Mouse (Mus musculus): ENCODE data around the gene Aplnr. TPM values are rescaled to one million over a fixed set of nuclear protein-coding genes. Genes with fewer than 3 reads are reported as not detected.

The Aplnr gene
- total and polyA plus RNA-seq, 2 experiments from 2014 or later: 21.0 to 22.2 TPM

- H3K4me2 ChIP-seq (ENCODE audit: low read depth, low read length): no peak overlapping the region
- H3K4me3 ChIP-seq (ENCODE audit: low read length): no peak overlapping the region
- 66% methylated on average over 7 of the region's 7 CpGs for WGBS
- H3K27ac ChIP-seq: no peak overlapping the region
- no peaks in the 10 kb centered on the region for H3K27me3 ChIP-seq (ENCODE audit: insufficient read depth, low read length)
- H3K36me3 ChIP-seq (ENCODE audit: insufficient read depth, low read length): no peaks in the 10 kb centered on the region
- H3K9ac ChIP-seq (replicated peaks; ENCODE audit: low read length): no peak overlapping the region
- no peak for DNase-seq (ENCODE audit: low spot score)
- no peak for TF ChIP-seq CTCF (IDR thresholded peaks at IDR 0.05; ENCODE audit: low read depth)
- ATAC-seq: no peak
- no peaks in the 10 kb centered on the region for H3K4me1 ChIP-seq (ENCODE audit: insufficient read depth, low read length)
- 0 out of 2 replicates have a peak, but pooled peaks cover 2% of the 10 kb centered on the region for H3K9me3 ChIP-seq (ENCODE audit: low read length)
Observed at GRCm38 (mm10) chr2:85098824-85099511, 37.1 kb upstream of the Aplnr start.

GRCm38 (mm10) chr2:85103201-85103600, 32.8 kb upstream of the Aplnr start:
- Histone ChIP-seq H3K4me1 (ENCODE audit: insufficient read depth, low read length) (no peaks in the 10 kb centered on the region), H3K27me3 (ENCODE audit: insufficient read depth, low read length) (no peaks in the 10 kb centered on the region), H3K27ac (no peak overlapping the region), H3K4me3 (ENCODE audit: low read length) (no peak overlapping the region), H3K4me2 (ENCODE audit: low read depth, low read length) (no peak overlapping the region), H3K9ac (replicated peaks; ENCODE audit: low read length) (no peak overlapping the region), H3K9me3 (ENCODE audit: low read length) (0 out of 2 replicates have a peak, but pooled peaks cover 2% of the 10 kb centered on the region), H3K36me3 (ENCODE audit: insufficient read depth, low read length) (no peaks in the 10 kb centered on the region)
- DNase-seq (ENCODE audit: low spot score) (no peak), ATAC-seq (no peak)
- WGBS: 80% methylated on average over 8 of the region's 8 CpGs
- no peak for TF ChIP-seq CTCF (IDR thresholded peaks at IDR 0.05; ENCODE audit: low read depth)

- DNase-seq (ENCODE audit: low spot score) (no peak), ATAC-seq (no peak)
- H3K9ac ChIP-seq (replicated peaks; ENCODE audit: low read length): no peak overlapping the region
Observed at GRCm38 (mm10) chr2:85105426-85106013, 30.5 kb upstream of the Aplnr start.

GRCm38 (mm10) chr2:85106068-85106790, 29.8 kb upstream of the Aplnr start:
- Histone ChIP-seq H3K9ac (replicated peaks; ENCODE audit: low read length) (no peak overlapping the region), H3K4me3 (ENCODE audit: low read length) (no peak overlapping the region), H3K36me3 (ENCODE audit: insufficient read depth, low read length) (no peaks in the 10 kb centered on the region), H3K27me3 (ENCODE audit: insufficient read depth, low read length) (no peaks in the 10 kb centered on the region), H3K9me3 (ENCODE audit: low read length) (0 out of 2 replicates have a peak, but pooled peaks cover under 1% of the 10 kb centered on the region), H3K4me2 (ENCODE audit: low read depth, low read length) (no peak overlapping the region), H3K27ac (no peak overlapping the region), H3K4me1 (ENCODE audit: insufficient read depth, low read length) (no peaks in the 10 kb centered on the region)
- 75% methylated on average over 7 of the region's 7 CpGs for WGBS
- ATAC-seq: no peak
- no peak for TF ChIP-seq CTCF (IDR thresholded peaks at IDR 0.05; ENCODE audit: low read depth)
- no peak for DNase-seq (ENCODE audit: low spot score)

More at GRCm38 (mm10) chr2:85105426-85106013, 30.5 kb upstream of the Aplnr start:
- H3K4me3 ChIP-seq (ENCODE audit: low read length): no peak overlapping the region
- H3K27ac ChIP-seq: no peak overlapping the region
- WGBS: 80% methylated on average over 11 of the region's 11 CpGs
- no peaks in the 10 kb centered on the region for H3K36me3 ChIP-seq (ENCODE audit: insufficient read depth, low read length)
- no peaks in the 10 kb centered on the region for H3K27me3 ChIP-seq (ENCODE audit: insufficient read depth, low read length)
- TF ChIP-seq CTCF (IDR thresholded peaks at IDR 0.05; ENCODE audit: low read depth): no peak
- 0 out of 2 replicates have a peak, but pooled peaks cover 2% of the 10 kb centered on the region for H3K9me3 ChIP-seq (ENCODE audit: low read length)
- no peak overlapping the region for H3K4me2 ChIP-seq (ENCODE audit: low read depth, low read length)
- no peaks in the 10 kb centered on the region for H3K4me1 ChIP-seq (ENCODE audit: insufficient read depth, low read length)

- Histone ChIP-seq H3K4me2 (ENCODE audit: low read depth, low read length) (no peak overlapping the region), H3K27ac (no peak overlapping the region), H3K9ac (replicated peaks; ENCODE audit: low read length) (no peak overlapping the region), H3K9me3 (ENCODE audit: low read length) (no peaks in the 10 kb centered on the region), H3K4me1 (ENCODE audit: insufficient read depth, low read length) (no peaks in the 10 kb centered on the region), H3K36me3 (ENCODE audit: insufficient read depth, low read length) (no peaks in the 10 kb centered on the region), H3K4me3 (ENCODE audit: low read length) (no peak overlapping the region), H3K27me3 (ENCODE audit: insufficient read depth, low read length) (no peaks in the 10 kb centered on the region)
- TF ChIP-seq CTCF (IDR thresholded peaks at IDR 0.05; ENCODE audit: low read depth): no peak
- DNase-seq (ENCODE audit: low spot score) (no peak), ATAC-seq (no peak)
- 81% methylated on average over 4 of the region's 4 CpGs for WGBS
Observed at GRCm38 (mm10) chr2:85106941-85107340, 29.1 kb upstream of the Aplnr start.

- 63% methylated on average over 9 of the region's 9 CpGs for WGBS
- no peak for TF ChIP-seq CTCF (IDR thresholded peaks at IDR 0.05; ENCODE audit: low read depth)
- no peaks in the 10 kb centered on the region for H3K27me3 ChIP-seq (ENCODE audit: insufficient read depth, low read length)
- H3K9me3 ChIP-seq (ENCODE audit: low read length): no peaks in the 10 kb centered on the region
- peak; percentile 84 for ATAC-seq
- H3K4me2 ChIP-seq (ENCODE audit: low read depth, low read length): no peak overlapping the region
- H3K4me3 ChIP-seq (ENCODE audit: low read length): no peak overlapping the region
- DNase-seq (ENCODE audit: low spot score): peak; percentile 70
- H3K9ac ChIP-seq (replicated peaks; ENCODE audit: low read length): no peak overlapping the region
- no peaks in the 10 kb centered on the region for H3K4me1 ChIP-seq (ENCODE audit: insufficient read depth, low read length)
- H3K36me3 ChIP-seq (ENCODE audit: insufficient read depth, low read length): no peaks in the 10 kb centered on the region
- no peak overlapping the region for H3K27ac ChIP-seq
Observed at GRCm38 (mm10) chr2:85110288-85110875, 25.6 kb upstream of the Aplnr start.
